Mouse (Mus musculus) hindbrain, embryonic 16.5 days (tissue): Measurements from ENCODE around the gene 1700003E16Rik. TPM values are rescaled to one million over a fixed set of nuclear protein-coding genes. Genes with fewer than 3 reads are reported as not detected.
"Not testable (repeated sequence)": the region's sequence is repeated elsewhere in the genome, so short reads cannot be mapped to it uniquely, and the experiment has no call there.

ENCODE experiments used
- ATAC-seq: fragments of 200-750 bp; cut with Nextera tagmentation; 2 replicates; pipeline ENCODE4 v1.8.0; 2017; ENCODE audit warnings: moderate TSS enrichment, moderate library complexity
- H3K27ac ChIP-seq: fragments of 300-500 bp; sonication (generic); 2 replicates; pipeline ENCODE4 v1.5.1; 2014; ENCODE audit warnings: low read depth, mild to moderate bottlenecking, control low read depth, low read length, moderate library complexity
- H3K27me3 ChIP-seq: fragments of 300-500 bp; sonication (generic); replicated peaks from 2 replicates; pipeline ENCODE4 v1.6.1; 2014; ENCODE audit warnings: low read length; ENCODE audit not compliant: control insufficient read depth, insufficient read depth
- H3K36me3 ChIP-seq: fragments of 300-500 bp; sonication (generic); 2 replicates; pipeline ENCODE4 v1.6.1; 2014; ENCODE audit warnings: mild to moderate bottlenecking, low read length, moderate library complexity, mixed read lengths; ENCODE audit not compliant: control insufficient read depth, insufficient read depth
- H3K4me1 ChIP-seq: fragments of 300-500 bp; sonication (generic); 2 replicates; pipeline ENCODE4 v1.6.1; 2014; ENCODE audit warnings: low read depth, low read length; ENCODE audit not compliant: control insufficient read depth, insufficient read depth
- H3K4me2 ChIP-seq: fragments of 300-500 bp; sonication (generic); 2 replicates; pipeline ENCODE4 v1.6.1; 2014; ENCODE audit warnings: mild to moderate bottlenecking, low read length, control low read depth, moderate library complexity
- H3K4me3 ChIP-seq: fragments of 300-500 bp; sonication (generic); 2 replicates; pipeline ENCODE4 v1.5.1; 2014; ENCODE audit warnings: mild to moderate bottlenecking, low read length, control low read depth, moderate library complexity
- H3K9ac ChIP-seq: fragments of 300-500 bp; sonication (generic); 2 replicates; pipeline ENCODE4 v1.6.1; 2014; ENCODE audit warnings: low read depth, mild to moderate bottlenecking, control low read depth, low read length, moderate library complexity
- H3K9me3 ChIP-seq: fragments of 300-500 bp; sonication (generic); 2 replicates; pipeline ENCODE4 v1.6.1; 2014; ENCODE audit warnings: mild to moderate bottlenecking, low read length, moderate library complexity; ENCODE audit not compliant: control insufficient read depth
- WGBS: fragments of 180-500 bp; shearing (Covaris S2); extraction: QIAGEN DNeasy Blood & Tissue Kit; methylation state at CpG from one replicate; pipeline ENCODE4 v1.1.7; 2014; 5-methylcytosine and 5-hydroxymethylcytosine counted together
- polyA plus RNA-seq: library from polyadenylated mRNA; unstranded; fragments of >200 nt; fragmentation: Nextera tagmentation; extraction: Ambion mirVana; gene quantifications from 2 replicates; pipeline ENCODE4 v1.2.1, GENCODE M21; 2015

The 1700003E16Rik gene
- polyA plus RNA-seq, 1 experiment from 2014 or later = 12.9 TPM

GRCm38 (mm10) chr6:83145805-83146204, 10.4 kb upstream of the 1700003E16Rik start:
- H3K4me3 ChIP-seq = no peak overlapping the region
- no peak overlapping the region for H3K27ac ChIP-seq
- peaks cover 8% of the 10 kb centered on the region for H3K4me1 ChIP-seq
- ATAC-seq = no peak
- peaks cover 2% of the 10 kb centered on the region; the same call in 1 of the 2 replicates for H3K36me3 ChIP-seq
- H3K27me3 ChIP-seq = no peaks in the 10 kb centered on the region
- WGBS = 75% methylated on average over 9 of the region's 9 CpGs
- H3K4me2 ChIP-seq = no peak overlapping the region
- H3K9me3 ChIP-seq = no peaks in the 10 kb centered on the region
- no peak overlapping the region for H3K9ac ChIP-seq

GRCm38 (mm10) chr6:83147280-83147679, 8.9 kb upstream of the 1700003E16Rik start:
- H3K36me3 ChIP-seq = peaks cover 2% of the 10 kb centered on the region; the same call in 1 of the 2 replicates
- 55% methylated on average over 7 of the region's 7 CpGs for WGBS
- H3K4me2 ChIP-seq = no peak overlapping the region
- no peaks in the 10 kb centered on the region for H3K9me3 ChIP-seq
- H3K4me1 ChIP-seq = peaks cover 3% of the 10 kb centered on the region
- no peak overlapping the region for H3K9ac ChIP-seq
- no peak overlapping the region for H3K4me3 ChIP-seq
- H3K27me3 ChIP-seq = no peaks in the 10 kb centered on the region
- H3K27ac ChIP-seq = no peak overlapping the region
- no peak for ATAC-seq

GRCm38 (mm10) chr6:83151721-83152120, 4.5 kb upstream of the 1700003E16Rik start:
- WGBS = 26% methylated on average over 8 of the region's 8 CpGs
- Histone ChIP-seq H3K27ac (no peak overlapping the region), H3K4me1 (peaks cover 9% of the 10 kb centered on the region), H3K4me3 (no peak overlapping the region), H3K4me2 (no peak overlapping the region), H3K9me3 (no peaks in the 10 kb centered on the region), H3K36me3 (peaks cover 9% of the 10 kb centered on the region), H3K27me3 (no peaks in the 10 kb centered on the region), H3K9ac (no peak overlapping the region; the same call in 1 of the 2 replicates)
- ATAC-seq = no peak

- H3K27me3 ChIP-seq = no peaks in the 10 kb centered on the region
- 85% methylated on average over 12 of the region's 12 CpGs for WGBS
- no peak overlapping the region for H3K4me2 ChIP-seq
These were observed 3.2 kb upstream of the 1700003E16Rik start for GRCm38 (mm10) chr6:83153038-83153437.

GRCm38 (mm10) chr6:83153485-83153884, 2.7 kb upstream of the 1700003E16Rik start:
- Histone ChIP-seq H3K4me2 (no peak overlapping the region), H3K4me3 (no peak overlapping the region), H3K9ac (no peak overlapping the region), H3K36me3 (peaks cover 9% of the 10 kb centered on the region), H3K27ac (no peak overlapping the region), H3K27me3 (no peaks in the 10 kb centered on the region), H3K9me3 (no peaks in the 10 kb centered on the region), H3K4me1 (peaks cover 9% of the 10 kb centered on the region)
- ATAC-seq = no peak
- WGBS = 80% methylated on average over 5 of the region's 5 CpGs

More at GRCm38 (mm10) chr6:83153038-83153437, 3.2 kb upstream of the 1700003E16Rik start:
- Histone ChIP-seq H3K9ac (no peak overlapping the region), H3K4me1 (peaks cover 9% of the 10 kb centered on the region), H3K9me3 (no peaks in the 10 kb centered on the region), H3K4me3 (no peak overlapping the region), H3K27ac (no peak overlapping the region), H3K36me3 (peaks cover 9% of the 10 kb centered on the region)
- ATAC-seq = no peak

- ATAC-seq = peak; percentile 52
- Histone ChIP-seq H3K4me2 (peak overlapping the region; percentile 89), H3K9me3 (no peaks in the 10 kb centered on the region), H3K4me1 (peaks cover 9% of the 10 kb centered on the region), H3K36me3 (peaks cover 6% of the 10 kb centered on the region), H3K9ac (peak overlapping the region; percentile 74), H3K4me3 (peak overlapping the region; percentile 67), H3K27me3 (peaks cover 8% of the 10 kb centered on the region), H3K27ac (no peak overlapping the region)
- WGBS = 8% methylated on average over 23 of the region's 23 CpGs
These were observed 509 bp upstream of the 1700003E16Rik start for GRCm38 (mm10) chr6:83155552-83156238.

- not testable (repeated sequence) for H3K36me3 ChIP-seq, H3K4me2 ChIP-seq, H3K27ac ChIP-seq, H3K4me3 ChIP-seq, ATAC-seq, H3K9me3 ChIP-seq, H3K9ac ChIP-seq
- 33% methylated on average over 3 of the region's 3 CpGs for WGBS
- Histone ChIP-seq H3K27me3 (peaks cover 30% of the 10 kb centered on the region), H3K4me1 (peaks cover 25% of the 10 kb centered on the region)
These were observed 3.3 kb downstream of the 1700003E16Rik start for GRCm38 (mm10) chr6:83159456-83159855.

GRCm38 (mm10) chr6:83161442-83161841, 5.2 kb downstream of the 1700003E16Rik start:
- Histone ChIP-seq H3K27me3 (peaks cover 30% of the 10 kb centered on the region), H3K4me1 (peaks cover 23% of the 10 kb centered on the region), H3K9ac (no peak overlapping the region; the same call in 1 of the 2 replicates), H3K36me3 (no peaks in the 10 kb centered on the region), H3K27ac (no peak overlapping the region), H3K4me3 (peak overlapping the region; percentile 32; the same call in 1 of the 2 replicates), H3K9me3 (no peaks in the 10 kb centered on the region), H3K4me2 (peak overlapping the region; percentile 59)
- no peak for ATAC-seq
- whole genome bisulfite sequencing = 9% methylated on average over 19 of the region's 19 CpGs

- ATAC-seq = no peak
- H3K4me1 ChIP-seq = peaks cover 23% of the 10 kb centered on the region
- H3K27ac ChIP-seq = no peak overlapping the region
- no peaks in the 10 kb centered on the region for H3K9me3 ChIP-seq
- H3K4me2 ChIP-seq = peak overlapping the region; percentile 59
- 2% methylated on average over 49 of the region's 49 CpGs for WGBS
- H3K9ac ChIP-seq = peak overlapping the region; percentile 50
- peak overlapping the region; percentile 32 for H3K4me3 ChIP-seq
- H3K36me3 ChIP-seq = no peaks in the 10 kb centered on the region
- H3K27me3 ChIP-seq = peaks cover 30% of the 10 kb centered on the region
These were observed 5.9 kb downstream of the 1700003E16Rik start for GRCm38 (mm10) chr6:83161921-83162641.
